Mouse (Mus musculus): ENCODE results near the gene Stambp.

DNA sequence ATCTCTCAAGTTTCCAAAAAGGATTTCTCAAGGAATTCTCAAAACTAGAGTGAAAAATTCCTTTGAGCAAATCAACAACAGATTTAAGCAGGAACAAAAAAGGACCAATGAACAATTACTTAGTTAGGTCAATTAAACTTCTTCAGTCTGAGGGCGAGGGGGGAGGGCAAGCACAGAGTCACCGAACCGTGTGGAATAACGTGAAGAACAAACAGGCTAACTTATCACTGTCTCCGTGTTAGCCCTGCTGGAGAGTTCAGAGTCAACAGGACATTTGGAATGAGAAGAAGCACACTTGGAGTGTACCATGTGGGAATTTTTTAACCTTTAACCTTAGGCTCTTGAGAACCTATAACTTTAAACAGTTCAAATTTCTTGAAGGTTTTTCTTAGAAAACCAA is 24.2 kb downstream of the Stambp start:
- no peak for TF ChIP-seq POLR2A (IDR thresholded peaks at IDR 0.05; ENCODE audit: insufficient read length, low read depth)
- TF ChIP-seq MYOD1 (IDR thresholded peaks at IDR 0.05; ENCODE audit: control insufficient read depth in 1 of 3, insufficient read length in 2 of 3, low read depth in 2 of 3): no peak
- no peak for TF ChIP-seq POLR2AphosphoS2 (IDR thresholded peaks at IDR 0.05; ENCODE audit: insufficient read length, low read depth)
- TF ChIP-seq MAX (IDR thresholded peaks at IDR 0.05; ENCODE audit: low read depth): no peak

All from myocyte (in vitro differentiated cells).